Mouse (Mus musculus) spleen, embryonic (tissue): ENCODE results near the gene Mboat1.

Experiments
- CTCF ChIA-PET: fragments of 350-600 bp; sonication (Branson Sonifier 250); formaldehyde crosslinking; loops from one replicate; lab custom pipeline; 2022; lab: Charles Lee

The Mboat1 gene

DNA sequence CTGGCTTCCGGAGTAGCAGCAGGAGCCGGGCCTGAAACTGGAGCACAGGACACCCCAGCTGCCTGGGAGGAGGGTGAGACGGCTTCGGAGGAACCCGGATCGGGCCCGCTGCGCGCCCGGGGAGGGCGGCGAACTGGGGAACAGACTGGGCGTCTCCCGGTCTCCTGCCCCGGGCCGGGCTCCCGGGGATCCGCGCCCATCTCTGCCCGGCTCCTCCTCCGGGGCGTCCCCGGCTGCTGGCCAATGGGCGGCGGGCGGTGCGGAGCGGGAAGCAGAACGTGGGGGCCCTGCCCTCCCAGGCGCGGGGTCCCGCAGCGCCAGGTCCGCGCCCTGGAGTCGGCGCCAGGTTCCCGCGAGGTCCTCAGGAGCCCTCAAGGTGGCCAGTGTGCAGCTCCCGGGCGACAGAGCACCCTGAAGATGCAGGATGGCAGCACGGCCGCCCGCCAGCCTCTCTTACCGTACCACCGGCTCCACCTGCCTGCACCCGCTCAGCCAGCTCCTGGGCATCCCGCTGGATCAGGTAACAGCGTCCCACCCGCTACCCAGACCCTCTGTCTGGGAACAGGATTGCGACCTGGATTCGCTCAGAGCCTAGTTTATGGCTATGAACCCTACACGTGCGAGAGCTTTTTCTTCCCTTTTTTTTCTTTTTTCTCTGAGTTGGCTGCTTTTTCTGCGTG is at the start of gene Mboat1:
Gene Mboat1 (plus strand): TSS at position 247 of the 680 bp plus-strand sequence.
- CTCF ChIA-PET = interaction anchor here (0.6 kb wide), 2 partner anchors 124 to 1224 kb away, joined by 3 to 4 read pairs; no protein-coding TSS in a partner anchor

DNA sequence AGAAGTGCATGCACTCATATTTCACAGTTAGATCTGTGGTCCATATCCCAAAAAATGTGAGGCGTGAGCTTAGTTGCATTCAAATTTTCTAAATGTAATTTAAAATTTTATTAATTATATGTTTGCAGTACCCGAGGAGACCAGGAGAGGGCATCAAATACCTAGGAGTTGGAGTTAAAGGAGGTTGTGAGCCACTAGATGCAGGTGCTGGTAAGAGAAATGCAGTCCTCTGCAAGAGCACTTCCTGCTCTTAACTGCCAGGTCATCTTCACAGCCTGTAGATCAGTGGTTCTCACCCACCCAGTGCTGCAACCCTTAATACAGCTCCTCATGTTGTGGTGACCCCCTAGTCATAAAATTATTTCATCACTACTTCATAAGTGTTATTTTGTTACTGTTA is 43.2 kb upstream of the Mboat1 start:
- CTCF ChIA-PET = interaction anchor here (0.8 kb wide), 1 partner anchor 167 kb away, joined by 3 read pairs; no protein-coding TSS in a partner anchor

DNA sequence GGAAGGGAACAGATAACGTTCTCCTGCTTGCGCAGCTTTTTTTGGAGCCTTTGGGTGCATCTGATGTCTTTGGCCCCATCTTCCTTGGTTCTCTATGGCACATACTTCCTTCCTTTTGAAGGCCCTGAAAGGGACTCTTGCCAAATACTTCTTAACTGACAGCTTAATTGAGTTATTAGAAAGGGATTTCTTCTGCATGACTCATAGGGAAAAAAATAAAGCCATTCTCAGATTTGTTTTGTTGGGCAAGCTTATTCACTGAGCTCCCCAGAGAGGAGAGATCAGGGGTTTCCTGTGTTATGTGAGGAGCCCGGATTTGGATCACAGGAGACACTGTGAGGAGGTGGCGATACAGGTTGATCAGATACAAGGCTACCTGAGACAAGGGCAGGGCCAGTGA is 40.4 kb upstream of the Mboat1 start:
- CTCF ChIA-PET = no interaction called here

DNA sequence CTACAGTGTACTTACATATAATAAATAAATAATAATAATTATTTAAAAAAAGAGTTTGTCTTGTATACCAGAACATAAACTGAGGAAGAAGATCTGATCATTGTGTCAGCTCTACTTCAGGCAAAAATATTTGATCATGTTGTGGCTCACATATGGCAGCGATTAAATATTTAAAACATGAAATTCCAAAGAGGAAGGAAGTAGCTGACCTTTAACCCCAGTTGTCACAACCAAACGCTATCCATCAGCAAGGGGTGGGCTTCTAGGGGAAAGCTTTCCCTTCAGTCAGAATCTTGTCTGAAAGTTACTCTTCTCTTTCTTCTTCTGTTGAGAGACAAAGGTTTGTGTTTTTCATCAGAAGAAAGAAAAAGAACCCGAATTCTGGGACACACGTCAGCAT is 39.8 kb upstream of the Mboat1 start:
- CTCF ChIA-PET = no interaction called here

DNA sequence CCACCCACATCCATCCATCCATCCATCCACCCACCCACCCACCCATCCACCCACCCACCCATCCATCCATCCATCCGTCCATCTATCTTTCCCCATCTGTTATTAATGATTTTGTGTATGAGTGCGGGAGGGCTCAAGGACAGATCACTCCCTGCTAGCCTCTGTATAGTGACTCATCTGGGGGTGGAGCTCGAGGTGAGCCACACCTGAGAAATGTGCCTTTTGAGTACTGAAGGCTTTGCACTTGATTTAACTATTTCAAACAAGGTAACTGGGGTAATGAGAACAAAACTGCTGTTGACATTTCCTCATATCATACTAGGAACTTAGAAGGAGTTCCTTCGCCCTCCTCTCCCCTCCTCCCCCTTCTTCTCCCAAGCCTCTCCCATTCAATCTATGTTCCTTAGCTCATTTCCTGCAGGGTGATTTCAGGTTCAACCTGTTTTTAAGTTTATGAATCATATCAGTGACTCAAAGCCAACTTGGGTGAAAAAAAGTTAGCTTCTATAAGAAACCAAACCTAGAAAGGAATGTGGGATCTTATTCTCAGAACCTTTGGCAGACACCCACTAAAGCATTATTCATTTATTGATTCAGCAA is 27.2 kb upstream of the Mboat1 start:
- CTCF ChIA-PET = no interaction called here

DNA sequence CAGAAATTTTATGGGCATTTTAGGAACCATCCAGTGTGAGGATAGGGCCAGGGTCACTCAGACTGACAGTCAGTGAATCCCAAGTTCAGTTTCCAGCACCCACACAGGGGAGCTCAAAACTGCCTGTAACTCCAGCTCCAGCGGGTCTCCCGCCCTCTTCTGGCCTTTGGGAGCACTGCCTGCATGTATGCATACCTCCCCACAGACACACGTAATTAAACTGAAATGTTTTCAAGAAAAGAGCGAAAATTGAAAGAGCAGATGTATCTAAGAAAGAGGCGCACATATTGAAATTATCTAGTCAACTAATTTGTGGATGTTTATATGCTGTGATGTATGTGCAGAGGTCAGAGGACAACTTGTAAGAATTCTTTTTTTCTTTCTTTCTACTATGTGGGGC is 20.5 kb upstream of the Mboat1 start:
- CTCF ChIA-PET = no interaction called here

DNA sequence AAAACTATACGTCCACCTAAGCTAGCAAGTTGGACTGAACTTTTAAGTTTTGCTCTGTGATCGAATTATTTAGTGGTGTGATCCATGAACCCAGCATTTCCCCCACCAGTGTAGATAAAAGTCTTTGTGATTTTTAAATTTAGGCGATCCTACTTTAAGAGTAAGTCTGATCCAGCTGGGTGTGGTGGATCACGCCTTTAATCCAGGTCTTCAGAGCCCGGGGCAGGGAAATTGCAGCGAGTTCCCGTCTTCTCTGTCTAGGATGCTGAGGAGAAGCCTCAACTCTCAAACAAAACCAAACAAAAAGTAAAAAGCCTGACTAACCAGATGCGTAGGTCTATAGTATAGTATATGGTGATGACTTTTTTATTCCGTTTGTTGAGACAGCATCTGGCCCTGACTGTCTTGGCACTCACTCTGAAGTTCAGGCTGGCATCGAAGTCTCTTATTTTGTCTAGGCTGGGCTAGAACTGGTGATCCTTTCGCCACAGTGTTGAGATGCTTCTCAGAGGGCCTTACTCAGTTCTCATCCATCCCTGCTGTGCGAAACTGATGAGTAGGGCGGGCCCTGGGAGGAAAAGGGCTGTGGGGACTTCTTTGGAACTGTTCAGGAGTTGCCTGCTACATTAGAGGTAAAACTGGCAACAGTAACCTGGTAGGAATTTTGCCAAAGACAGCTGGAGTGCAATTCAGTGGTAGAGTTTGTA is 787 bp downstream of the Mboat1 start:
- CTCF ChIA-PET = no interaction called here

DNA sequence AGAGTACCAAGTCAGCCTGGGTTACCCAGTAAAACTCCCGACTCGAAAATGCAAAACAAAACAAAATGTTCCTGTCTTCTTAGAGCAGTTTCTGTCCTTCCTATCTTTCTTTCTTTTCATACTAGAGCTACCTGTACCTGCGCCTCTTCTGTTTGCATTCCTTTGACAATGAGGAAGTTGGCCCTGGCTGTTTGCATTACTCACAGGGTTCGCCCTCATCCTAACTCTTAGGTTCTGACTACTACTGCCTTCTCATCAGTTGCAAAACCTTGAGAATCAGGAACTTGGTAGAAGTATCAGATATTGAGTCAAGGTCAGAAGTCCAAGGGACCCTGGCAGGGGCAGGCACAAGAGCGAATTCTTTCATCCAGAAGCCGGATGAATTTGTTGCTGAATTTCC is 1.7 kb downstream of the Mboat1 start:
- CTCF ChIA-PET = no interaction called here

DNA sequence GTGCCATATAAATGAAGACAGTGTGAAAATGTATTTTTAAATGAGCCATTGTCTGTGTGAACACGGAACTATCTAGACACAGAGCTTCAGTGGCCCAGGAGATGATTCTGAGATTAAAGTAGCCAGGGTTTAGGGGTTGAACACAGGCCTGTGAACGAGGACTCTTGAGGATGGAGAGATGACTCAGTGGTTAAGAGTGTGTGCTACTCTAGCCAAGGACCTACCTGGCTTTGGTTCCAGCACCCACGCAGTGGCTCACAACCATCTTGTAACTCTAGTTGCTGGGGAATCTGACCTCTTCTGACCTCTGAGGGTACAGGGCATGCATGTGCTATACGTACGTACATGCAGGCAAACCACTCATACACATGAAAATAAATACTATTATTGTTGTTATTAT is 3.9 kb downstream of the Mboat1 start:
- CTCF ChIA-PET = no interaction called here

DNA sequence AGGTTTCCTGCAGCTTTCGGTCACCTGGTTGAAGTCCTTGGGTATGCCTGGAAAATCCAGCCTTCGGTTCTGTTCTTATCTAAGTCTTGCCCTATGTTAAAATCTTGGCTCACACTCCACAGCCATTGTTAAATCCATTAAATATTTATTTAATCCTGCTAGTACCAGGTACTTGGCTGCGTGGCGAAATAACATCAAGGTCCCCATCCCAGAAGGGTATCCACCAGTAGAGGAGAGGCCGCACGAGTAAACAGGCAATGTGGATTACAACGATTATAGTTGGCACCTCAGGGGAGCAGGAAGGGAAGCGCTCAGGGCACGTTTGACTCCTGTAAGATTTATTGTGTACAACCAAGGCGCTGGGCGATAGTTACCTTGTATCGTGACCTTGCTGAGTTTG is 4.4 kb downstream of the Mboat1 start:
- CTCF ChIA-PET = no interaction called here

DNA sequence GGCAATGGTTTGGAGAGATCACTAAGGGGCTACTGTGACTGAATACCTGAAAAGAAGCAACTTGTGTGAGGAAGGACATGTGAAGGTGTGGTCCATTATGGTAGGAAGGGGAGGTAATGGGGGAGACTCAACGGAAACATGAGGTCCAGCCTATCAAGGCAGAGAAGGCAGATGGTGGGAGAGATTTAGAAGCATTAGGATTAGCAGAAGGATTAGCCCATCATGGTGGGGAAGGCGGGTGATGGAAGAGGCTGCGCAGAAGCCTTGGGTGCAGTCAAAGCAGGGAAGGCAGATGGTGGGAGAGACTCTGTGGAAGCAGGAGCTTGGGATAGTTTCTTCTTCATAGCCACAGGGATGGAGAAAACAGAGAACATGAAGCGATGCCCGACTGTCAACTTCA is 5.7 kb downstream of the Mboat1 start:
- CTCF ChIA-PET = no interaction called here

DNA sequence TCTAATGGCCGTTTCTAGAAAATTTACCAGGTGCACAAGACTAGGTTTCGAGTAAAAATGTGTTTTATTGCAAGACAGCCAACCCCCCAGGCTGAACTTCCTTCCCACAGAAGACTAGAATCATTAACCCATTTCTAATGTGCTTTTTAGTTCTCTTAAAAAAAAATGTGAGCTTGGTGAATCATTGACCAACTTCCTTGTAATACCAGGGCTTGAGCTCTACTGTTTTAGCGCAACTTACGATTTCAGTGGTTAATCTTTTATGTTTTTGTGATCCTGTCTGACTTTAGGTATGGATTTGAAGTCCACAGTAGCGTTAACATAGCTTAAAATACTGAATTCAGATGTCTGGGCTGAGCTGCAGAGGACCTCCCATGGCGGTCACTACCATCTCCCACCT is 10.2 kb downstream of the Mboat1 start:
- CTCF ChIA-PET = interaction anchor here (1.0 kb wide), 1 partner anchor 44 kb away, joined by 4 read pairs; no protein-coding TSS in a partner anchor

DNA sequence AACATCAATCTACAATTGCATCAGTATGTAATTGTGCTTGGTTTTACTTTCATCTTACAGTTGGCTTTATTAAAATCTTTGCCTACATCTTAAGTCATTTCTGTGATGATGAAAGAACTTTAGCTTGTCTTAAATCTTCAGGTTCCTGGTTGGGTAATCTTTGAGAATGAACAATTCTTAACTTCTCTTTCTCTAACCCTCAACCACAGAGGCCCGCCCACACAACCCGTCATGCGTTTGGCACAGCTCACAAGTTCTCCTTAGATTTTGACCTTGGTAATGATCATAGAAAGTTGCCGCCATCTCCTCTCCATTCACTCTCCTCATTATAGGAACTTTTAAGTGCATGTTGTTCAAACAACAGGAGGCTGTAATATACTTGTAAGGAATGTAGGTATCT is 18.0 kb downstream of the Mboat1 start:
- CTCF ChIA-PET = no interaction called here

DNA sequence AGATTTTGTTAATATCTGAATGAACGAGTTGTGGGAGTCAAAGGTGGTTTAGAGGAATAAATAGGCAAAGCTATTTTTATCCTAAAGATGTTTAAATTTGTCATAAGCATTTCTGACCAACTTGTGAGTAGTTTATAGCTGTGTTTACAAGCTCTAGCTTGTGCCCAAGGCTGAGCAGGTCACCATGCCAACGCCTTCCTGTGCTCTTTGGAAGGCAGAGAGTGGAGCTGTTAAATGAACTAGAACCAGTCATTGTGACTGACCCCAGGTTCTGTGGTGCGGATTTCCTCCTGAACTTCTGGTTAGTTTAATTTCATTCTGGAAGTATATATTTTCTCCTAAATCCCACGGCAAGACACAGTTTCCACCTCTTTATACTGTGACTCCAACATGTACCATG is 23.3 kb downstream of the Mboat1 start:
- CTCF ChIA-PET = no interaction called here

DNA sequence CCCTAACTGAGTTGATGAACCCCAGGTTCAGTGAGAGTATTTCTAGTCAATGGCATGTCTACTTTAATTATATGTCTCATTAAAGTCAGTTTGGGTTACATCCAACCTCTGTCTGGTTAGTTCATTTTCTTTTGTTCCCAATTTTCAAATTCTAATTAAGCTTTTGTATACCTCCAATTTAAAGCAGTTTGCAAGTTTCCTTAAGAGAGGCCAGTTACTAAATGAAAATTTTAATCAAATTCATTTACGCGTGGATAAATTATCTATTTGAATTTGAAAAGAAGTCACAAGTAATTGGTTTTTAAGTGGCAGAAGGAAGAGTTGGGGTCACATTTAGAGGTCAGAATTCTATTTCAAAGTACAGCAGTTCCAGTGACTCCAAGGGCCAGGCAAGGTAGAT is 27.2 kb downstream of the Mboat1 start:
- CTCF ChIA-PET = no interaction called here

DNA sequence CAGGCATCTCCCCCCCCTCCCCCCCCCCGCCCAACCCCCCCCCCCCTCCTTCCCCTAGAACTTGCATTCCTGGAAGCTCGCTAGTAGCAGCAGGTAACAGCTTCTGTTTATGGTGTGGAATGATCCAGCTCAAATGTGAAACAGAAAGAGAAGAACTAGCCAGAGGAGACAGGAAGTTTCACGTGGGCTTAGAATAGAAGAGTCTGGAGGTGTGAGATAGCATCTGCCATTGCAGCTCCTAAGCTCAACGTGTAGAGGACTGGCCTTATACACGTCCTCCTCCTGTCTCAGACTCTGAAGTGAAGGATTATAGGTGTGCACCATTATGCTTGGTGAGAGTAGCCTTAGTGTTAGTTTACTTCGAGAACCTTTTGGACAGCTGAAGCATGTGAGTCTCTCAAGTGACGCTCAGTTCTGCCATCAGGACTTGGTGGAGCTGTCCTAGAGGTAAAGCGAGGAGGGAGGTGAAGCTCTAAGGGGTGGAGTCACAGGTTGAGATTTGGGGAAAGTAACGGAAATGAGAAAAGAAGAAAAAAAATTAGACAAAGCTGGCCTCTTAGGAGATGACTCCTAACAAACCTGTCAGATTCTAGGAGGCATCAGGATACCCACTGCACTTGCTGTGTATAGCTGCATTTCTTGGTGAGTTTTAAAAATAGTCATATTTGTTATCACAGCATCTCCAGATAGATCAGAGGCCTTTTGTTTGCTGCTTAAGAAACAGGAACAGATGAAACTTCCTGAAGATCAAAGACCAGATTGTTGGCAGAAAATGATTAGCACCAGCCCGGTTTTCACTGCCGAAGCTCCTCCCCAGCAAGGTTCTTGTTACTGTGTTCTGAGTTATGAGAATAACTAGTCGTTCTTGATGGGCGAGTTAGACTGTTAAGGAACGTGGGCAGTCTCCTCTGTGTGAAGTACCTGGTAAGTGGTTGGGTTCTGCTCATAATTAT is 30.1 kb downstream of the Mboat1 start:
- CTCF ChIA-PET = no interaction called here

DNA sequence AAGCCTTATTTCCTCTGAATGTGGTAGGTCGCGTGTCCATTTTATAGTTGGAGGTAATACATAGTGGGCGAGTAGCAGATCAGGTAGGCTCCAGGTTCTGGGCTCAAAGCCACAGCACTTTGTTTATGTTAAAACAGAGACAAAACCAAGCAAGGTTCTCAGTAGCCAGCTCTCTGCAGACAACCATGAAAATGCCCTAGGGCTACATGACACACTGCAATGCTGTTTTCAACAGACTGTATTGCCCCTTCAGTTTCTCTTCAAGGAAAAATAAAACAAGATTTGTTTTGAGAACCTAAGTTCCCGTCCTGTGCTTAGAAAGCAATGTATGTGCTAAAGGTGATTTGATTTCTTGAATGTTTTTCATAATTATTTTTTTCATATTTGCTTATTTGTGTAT is 31.2 kb downstream of the Mboat1 start:
- CTCF ChIA-PET = no interaction called here

DNA sequence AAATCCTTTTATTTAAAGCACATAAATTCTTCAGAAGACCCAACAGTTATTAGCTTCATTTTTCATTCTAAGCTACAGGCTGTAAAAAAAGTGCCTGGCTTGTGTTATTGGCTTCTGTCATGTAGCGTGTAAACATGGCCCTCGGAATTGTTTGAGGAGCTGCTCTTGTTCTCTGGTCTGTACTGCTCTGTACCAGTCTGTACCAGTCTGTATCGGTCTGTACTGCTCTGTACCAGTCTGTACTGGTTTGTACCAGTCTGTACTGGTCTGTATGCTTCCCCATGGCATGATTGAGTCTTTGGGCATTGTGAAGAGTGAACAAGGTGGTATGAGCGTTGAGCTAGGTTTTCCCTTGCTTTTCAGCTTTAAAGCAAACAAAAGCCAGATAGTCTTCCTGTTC is 32.5 kb downstream of the Mboat1 start:
- CTCF ChIA-PET = no interaction called here

DNA sequence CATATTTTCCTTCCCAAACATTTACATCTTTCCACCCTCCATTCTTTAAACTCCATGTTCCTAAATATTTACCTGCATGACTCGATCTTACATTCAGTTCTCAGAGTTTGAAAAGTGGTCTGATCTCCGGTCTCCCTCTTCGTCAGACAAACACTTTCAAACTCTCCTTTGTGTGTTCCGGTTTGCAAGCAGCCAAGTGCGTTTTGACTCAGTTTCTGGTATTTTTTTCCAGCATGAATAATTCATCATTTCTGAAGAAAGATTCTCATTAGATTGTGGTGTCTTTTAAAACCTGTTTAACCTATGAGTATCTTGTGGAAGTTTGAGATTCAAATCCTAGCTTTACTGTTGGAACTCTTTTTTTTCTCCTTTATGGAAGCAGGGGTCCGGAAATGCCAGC is 33.8 kb downstream of the Mboat1 start:
- CTCF ChIA-PET = interaction anchor here (0.6 kb wide), 1 partner anchor 1281 kb away, joined by 3 read pairs; no protein-coding TSS in a partner anchor

DNA sequence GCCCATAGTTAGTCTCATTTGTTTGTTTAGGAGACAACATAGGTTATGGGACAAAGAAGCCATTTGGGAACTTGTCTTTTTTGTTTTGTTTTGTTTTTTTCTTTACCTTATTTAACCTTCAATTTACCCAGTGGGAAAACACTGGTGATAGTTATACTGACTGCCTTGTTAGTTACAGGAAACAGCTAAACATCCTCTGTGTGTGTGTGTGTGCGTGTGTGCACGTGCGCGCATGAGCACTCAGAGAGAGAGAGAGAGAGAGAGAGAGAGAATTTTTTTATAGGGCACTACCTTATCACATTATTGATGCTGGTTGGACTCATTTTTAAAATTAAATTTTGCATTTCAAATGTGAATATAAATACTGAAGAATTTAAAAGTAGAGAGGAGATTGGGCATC is 38.3 kb downstream of the Mboat1 start:
- CTCF ChIA-PET = no interaction called here

DNA sequence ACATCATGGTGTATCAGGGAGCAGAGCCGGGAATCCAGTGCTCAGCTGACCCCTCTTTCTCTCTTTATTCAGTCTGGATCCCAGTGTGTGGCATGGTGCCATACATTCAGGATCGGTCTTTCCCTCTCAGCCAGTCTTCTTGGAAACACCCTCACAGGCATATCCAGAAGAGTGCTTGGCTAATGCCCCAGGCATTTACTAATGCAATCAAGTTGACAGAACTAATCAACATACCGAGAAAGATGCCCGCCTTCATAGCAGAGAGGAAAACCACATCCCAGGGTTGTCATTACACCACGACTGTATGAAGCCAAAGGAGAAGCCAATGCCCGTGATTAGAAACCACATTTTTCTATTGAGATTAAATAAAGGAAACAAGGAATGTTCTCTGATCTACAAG is 41.1 kb downstream of the Mboat1 start:
- CTCF ChIA-PET = no interaction called here

DNA sequence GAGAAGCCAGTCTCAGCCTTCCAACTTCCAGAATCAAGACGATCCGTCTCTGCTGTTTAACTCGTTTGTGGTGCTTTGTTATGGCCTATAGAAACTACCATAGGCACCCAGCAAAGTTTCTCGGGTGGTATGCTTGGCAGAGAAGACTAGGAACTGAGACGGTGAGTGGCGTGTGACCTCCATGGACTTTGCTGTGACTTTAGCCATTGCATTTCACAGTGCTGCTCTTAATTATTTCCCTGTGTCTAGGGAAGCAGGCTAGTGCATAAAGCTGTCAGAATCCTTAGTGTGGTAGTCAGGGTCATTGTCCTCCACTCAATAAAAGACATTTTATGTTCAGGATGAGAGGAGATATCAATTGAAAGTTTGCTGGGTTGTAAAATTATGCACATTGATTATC is 49.3 kb downstream of the Mboat1 start:
- CTCF ChIA-PET = no interaction called here
